Mouse (Mus musculus): ENCODE measurements around the gene Ensa. TPM values are rescaled to one million over a fixed set of nuclear protein-coding genes. Genes with fewer than 3 reads are reported as not detected.
"Not testable (repeated sequence)": the region's sequence is repeated elsewhere in the genome, so short reads cannot be mapped to it uniquely, and the experiment has no call there.

Gene Ensa
- polyA plus RNA-seq, 1 experiment: 51.4 TPM

- Histone ChIP-seq H3K27ac (replicated peaks; ENCODE audit: low read depth, low read length) (peak overlapping the region; percentile 9; the same call in 1 of the 2 replicates), H3K4me1 (ENCODE audit: control insufficient read depth, insufficient read depth, insufficient read length, low read length) (peaks cover 54% of the 10 kb centered on the region), H3K4me3 (ENCODE audit: insufficient read depth, low read depth, low read length) (no peak overlapping the region)
Observed at GRCm38 (mm10) chr3:95664940-95665352, 40.2 kb downstream of the Ensa start.

DNA sequence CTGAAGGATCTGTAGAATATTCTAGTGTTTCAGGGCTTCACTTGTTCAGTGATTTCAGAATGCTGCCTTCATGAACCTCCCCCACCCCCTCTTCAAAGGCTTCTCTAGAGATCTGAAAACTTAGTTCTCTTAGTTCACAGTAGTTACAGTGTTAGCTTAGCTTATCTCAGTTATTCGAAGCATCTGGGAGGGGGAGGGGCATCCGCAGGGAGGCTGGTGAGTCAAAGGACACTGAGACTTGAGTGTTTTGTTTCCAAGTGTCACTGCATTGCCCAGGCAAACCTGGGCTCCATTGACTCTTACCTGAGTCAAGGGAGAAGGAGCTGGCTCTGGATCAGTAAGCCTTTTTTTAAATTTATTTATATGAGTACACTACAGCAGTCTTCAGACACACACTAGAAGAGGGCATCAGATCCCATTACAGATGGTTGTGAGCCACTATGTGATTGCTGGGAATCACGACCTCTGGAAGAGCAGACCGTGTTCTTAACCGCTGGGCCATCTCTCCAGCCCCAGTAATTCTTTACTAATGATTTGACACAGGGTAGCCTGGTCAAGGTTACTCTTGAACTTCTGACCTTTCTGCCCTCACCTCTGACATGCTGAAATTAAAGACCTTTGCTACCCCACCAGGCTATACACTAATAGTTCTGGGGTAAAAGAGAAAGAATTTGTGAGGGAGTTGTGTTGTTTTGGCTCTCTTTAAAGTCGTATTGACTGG is 41.5 kb downstream of the Ensa start:
- Histone ChIP-seq H3K27ac (replicated peaks; ENCODE audit: low read depth, low read length) (peak overlapping the region; percentile 61), H3K4me1 (ENCODE audit: control insufficient read depth, insufficient read depth, insufficient read length, low read length) (peaks cover 54% of the 10 kb centered on the region), H3K4me3 (ENCODE audit: insufficient read depth, low read depth, low read length) (no peak overlapping the region)

DNA sequence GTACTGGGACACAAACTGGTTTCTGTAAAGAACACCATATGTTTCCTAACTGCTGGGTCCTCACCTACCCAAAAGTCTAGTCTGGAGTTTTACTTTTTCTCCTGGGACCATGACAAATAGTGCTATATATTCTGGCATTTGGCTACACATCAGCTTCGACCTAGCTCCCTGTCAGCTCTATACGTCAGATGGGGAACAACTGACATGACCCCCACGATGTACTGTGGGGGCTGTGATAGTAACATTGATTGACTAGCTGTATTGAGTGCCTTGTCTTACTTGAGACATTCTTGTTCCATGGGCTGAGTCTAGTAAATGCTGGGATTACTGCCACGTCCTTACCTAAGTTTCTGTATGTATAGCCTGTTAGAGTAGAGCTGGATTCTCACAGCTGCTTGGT is 42.7 kb downstream of the Ensa start:
- Histone ChIP-seq H3K27ac (replicated peaks; ENCODE audit: low read depth, low read length) (peak overlapping the region; percentile 89), H3K4me3 (ENCODE audit: insufficient read depth, low read depth, low read length) (peak overlapping the region; percentile 14; the same call in 1 of the 2 replicates)

GRCm38 (mm10) chr3:95668026-95668425 is 43.2 kb downstream of the Ensa start:
- Histone ChIP-seq H3K4me1 (ENCODE audit: control insufficient read depth, insufficient read depth, insufficient read length, low read length) (peaks cover 62% of the 10 kb centered on the region), H3K27ac (replicated peaks; ENCODE audit: low read depth, low read length) (peak overlapping the region; percentile 89), H3K4me3 (ENCODE audit: insufficient read depth, low read depth, low read length) (peak overlapping the region; percentile 14; the same call in 1 of the 2 replicates)

More for the DNA sequence above, 42.7 kb downstream of the Ensa start:
- H3K4me1 ChIP-seq (ENCODE audit: control insufficient read depth, insufficient read depth, insufficient read length, low read length): peaks cover 61% of the 10 kb centered on the region

DNA sequence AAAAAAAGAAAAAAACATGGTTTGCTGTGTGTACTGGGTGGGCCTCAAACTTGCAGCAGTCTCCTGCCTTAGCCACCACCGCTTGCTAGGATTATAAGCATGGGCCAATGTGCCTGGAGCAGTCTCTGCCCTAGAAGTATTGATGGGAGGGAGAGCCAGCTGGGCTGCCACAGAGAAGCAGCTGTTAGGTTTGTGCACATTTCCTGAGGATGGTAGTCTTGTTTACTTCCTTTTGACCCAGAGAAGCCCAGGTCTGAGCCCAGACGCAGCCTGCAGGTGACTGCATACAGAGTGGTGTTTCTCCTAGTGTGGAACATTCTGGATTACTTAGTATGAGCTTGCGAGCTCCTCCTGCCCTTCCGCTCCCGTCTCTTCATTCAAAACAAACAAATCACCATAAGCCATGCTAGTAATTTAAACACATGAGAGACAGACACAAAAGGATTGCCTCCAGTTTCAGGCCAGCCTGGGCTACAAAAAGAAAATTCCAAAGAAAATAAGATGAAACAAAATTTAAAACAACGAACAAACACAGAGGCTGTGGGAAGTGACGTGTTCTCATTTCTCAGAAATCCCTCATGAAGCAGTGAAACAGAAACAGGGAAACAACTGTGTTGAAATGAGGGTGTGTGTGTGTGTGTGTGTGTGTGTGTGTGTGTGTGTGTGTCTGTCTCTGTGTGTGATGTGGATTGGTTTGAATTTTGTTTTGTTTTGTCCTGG is 44.0 kb downstream of the Ensa start:
- Histone ChIP-seq H3K27ac (replicated peaks; ENCODE audit: low read depth, low read length) (peak overlapping the region; percentile 89), H3K4me3 (ENCODE audit: insufficient read depth, low read depth, low read length) (peak overlapping the region; percentile 12; the same call in 1 of the 2 replicates), H3K4me1 (ENCODE audit: control insufficient read depth, insufficient read depth, insufficient read length, low read length) (peaks cover 64% of the 10 kb centered on the region)

- no peak overlapping the region for H3K4me3 ChIP-seq (ENCODE audit: insufficient read depth, low read depth, low read length)
- peak overlapping the region; percentile 89 for H3K27ac ChIP-seq (replicated peaks; ENCODE audit: low read depth, low read length)
- H3K4me1 ChIP-seq (ENCODE audit: control insufficient read depth, insufficient read depth, insufficient read length, low read length): peaks cover 60% of the 10 kb centered on the region
Observed at GRCm38 (mm10) chr3:95669309-95669665, 44.5 kb downstream of the Ensa start.

DNA sequence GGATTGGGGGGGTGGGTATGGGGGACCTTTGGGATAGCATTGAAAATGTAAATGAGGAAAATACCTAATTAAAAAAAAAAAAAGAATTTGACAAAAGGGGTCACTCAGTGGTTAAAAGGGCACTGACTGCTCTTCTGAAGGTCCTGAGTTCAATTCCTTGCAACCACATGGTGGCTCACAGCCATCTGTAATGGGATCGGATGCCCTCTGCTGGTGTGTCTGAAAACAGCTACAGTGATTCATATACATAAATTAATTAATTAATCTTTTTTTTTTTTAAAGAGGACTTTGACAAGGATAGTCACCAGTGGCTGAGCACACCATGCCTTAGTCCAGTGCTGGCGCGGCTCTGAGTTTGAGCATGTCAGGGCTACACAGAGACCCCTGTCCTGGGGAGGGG is 45.6 kb downstream of the Ensa start:
- peaks cover 58% of the 10 kb centered on the region for H3K4me1 ChIP-seq (ENCODE audit: control insufficient read depth, insufficient read depth, insufficient read length, low read length)
- not testable (repeated sequence) for H3K27ac ChIP-seq (replicated peaks; ENCODE audit: low read depth, low read length)

DNA sequence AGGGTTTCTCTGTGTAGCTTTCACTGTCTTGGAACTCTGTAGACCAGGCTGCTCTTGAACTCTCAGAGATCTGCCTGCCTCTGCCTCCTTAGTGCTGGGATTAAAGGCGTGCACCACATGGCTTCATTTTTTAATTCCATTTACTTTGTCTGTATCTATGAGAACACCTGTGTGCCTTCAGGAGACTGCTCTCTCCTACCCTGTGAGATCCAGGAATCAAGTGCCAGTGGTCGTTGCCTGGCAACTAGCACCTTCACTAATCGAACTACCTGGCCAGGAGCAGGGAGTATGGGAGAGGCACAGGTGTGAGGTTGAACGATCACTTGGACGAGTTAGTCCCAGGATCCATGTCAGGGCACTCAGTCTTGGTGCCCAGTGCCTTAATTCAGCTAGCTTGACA is 46.4 kb downstream of the Ensa start:
- Histone ChIP-seq H3K27ac (replicated peaks; ENCODE audit: low read depth, low read length) (peak overlapping the region; percentile 15; the same call in 1 of the 2 replicates), H3K4me3 (ENCODE audit: insufficient read depth, low read depth, low read length) (no peak overlapping the region), H3K4me1 (ENCODE audit: control insufficient read depth, insufficient read depth, insufficient read length, low read length) (peaks cover 57% of the 10 kb centered on the region)

More for the DNA sequence above, 45.6 kb downstream of the Ensa start:
- not testable (repeated sequence) for H3K4me3 ChIP-seq (ENCODE audit: insufficient read depth, low read depth, low read length)

GRCm38 (mm10) chr3:95672461-95672860 is 47.7 kb downstream of the Ensa start:
- Histone ChIP-seq H3K27ac (replicated peaks; ENCODE audit: low read depth, low read length) (peak overlapping the region; percentile 93), H3K4me1 (ENCODE audit: control insufficient read depth, insufficient read depth, insufficient read length, low read length) (peaks cover 56% of the 10 kb centered on the region), H3K4me3 (ENCODE audit: insufficient read depth, low read depth, low read length) (no peak overlapping the region)

GRCm38 (mm10) chr3:95672861-95673706 is 48.3 kb downstream of the Ensa start:
- H3K27ac ChIP-seq (replicated peaks; ENCODE audit: low read depth, low read length): peak overlapping the region; percentile 93
- peak overlapping the region; percentile 34; the same call in 1 of the 2 replicates for H3K4me3 ChIP-seq (ENCODE audit: insufficient read depth, low read depth, low read length)
- H3K4me1 ChIP-seq (ENCODE audit: control insufficient read depth, insufficient read depth, insufficient read length, low read length): peaks cover 51% of the 10 kb centered on the region

- H3K4me1 ChIP-seq (ENCODE audit: control insufficient read depth, insufficient read depth, insufficient read length, low read length): peaks cover 44% of the 10 kb centered on the region
- H3K4me3 ChIP-seq (ENCODE audit: insufficient read depth, low read depth, low read length): peak overlapping the region; percentile 34
Observed at GRCm38 (mm10) chr3:95673707-95674211, 49.0 kb downstream of the Ensa start.

GRCm38 (mm10) chr3:95674236-95674635 is 49.4 kb downstream of the Ensa start:
- H3K4me3 ChIP-seq (ENCODE audit: insufficient read depth, low read depth, low read length): no peak overlapping the region
- H3K4me1 ChIP-seq (ENCODE audit: control insufficient read depth, insufficient read depth, insufficient read length, low read length): peaks cover 42% of the 10 kb centered on the region
- H3K27ac ChIP-seq (replicated peaks; ENCODE audit: low read depth, low read length): peak overlapping the region; percentile 97

More at GRCm38 (mm10) chr3:95673707-95674211, 49.0 kb downstream of the Ensa start:
- peak overlapping the region; percentile 93 for H3K27ac ChIP-seq (replicated peaks; ENCODE audit: low read depth, low read length)

DNA sequence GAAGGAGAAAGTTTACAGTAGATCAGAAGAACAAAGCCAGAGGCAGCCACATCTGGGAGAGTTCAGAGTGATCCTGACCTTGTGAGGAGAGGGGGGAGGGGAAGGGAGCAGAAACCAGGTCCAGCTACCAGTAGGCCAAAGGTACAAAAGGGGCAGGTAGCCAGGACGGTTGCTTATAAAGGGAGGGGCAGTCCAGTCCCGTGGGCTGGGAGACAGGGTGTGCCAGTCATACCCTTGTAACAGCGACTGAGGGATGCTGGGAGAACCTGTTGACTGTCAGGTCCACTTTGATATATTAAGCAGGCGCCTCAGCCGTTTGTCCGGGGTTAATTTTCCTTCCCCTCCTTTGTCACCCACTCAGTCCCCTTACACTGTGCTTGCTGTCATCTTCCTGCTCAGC is 50.0 kb downstream of the Ensa start:
- peaks cover 39% of the 10 kb centered on the region for H3K4me1 ChIP-seq (ENCODE audit: control insufficient read depth, insufficient read depth, insufficient read length, low read length)
- H3K4me3 ChIP-seq (ENCODE audit: insufficient read depth, low read depth, low read length): peak overlapping the region; percentile 21

GRCm38 (mm10) chr3:95675301-95676092 is 50.7 kb downstream of the Ensa start:
- H3K27ac ChIP-seq (replicated peaks; ENCODE audit: low read depth, low read length): peak overlapping the region; percentile 97
- H3K4me1 ChIP-seq (ENCODE audit: control insufficient read depth, insufficient read depth, insufficient read length, low read length): peaks cover 39% of the 10 kb centered on the region

More for the DNA sequence above, 50.0 kb downstream of the Ensa start:
- peak overlapping the region; percentile 97 for H3K27ac ChIP-seq (replicated peaks; ENCODE audit: low read depth, low read length)

More at GRCm38 (mm10) chr3:95675301-95676092, 50.7 kb downstream of the Ensa start:
- H3K4me3 ChIP-seq (ENCODE audit: insufficient read depth, low read depth, low read length): peak overlapping the region; percentile 21

Data from brown adipose tissue, adult 24 weeks (tissue).